Mouse (Mus musculus) heart, adult 9 months (tissue): ENCODE measurements around the gene Ugt1a2.
"Not testable (repeated sequence)": the region's sequence is repeated elsewhere in the genome, so short reads cannot be mapped to it uniquely, and the experiment has no call there.

ENCODE experiments used
- DNase-seq, 2 experiments: peaks; one replicate each; pipeline ENCODE4 v3.0.0; 2022; ENCODE audit warnings: low spot score in 2 of 2

The Ugt1a2 gene

GRCm38 (mm10) chr1:88200456-88200855 lies at the start of gene Ugt1a2:
Ugt1a2 (plus strand) TSS chr1:88200601.
- DNase-seq = no peak

- no peak for DNase-seq
Measured at GRCm38 (mm10) chr1:88158430-88158829, 42.0 kb upstream of the Ugt1a2 start.

GRCm38 (mm10) chr1:88165711-88166110 lies 34.7 kb upstream of the Ugt1a2 start, which contains the start of gene Ugt1a5:
Ugt1a5 (plus strand) TSS chr1:88166012.
- no peak for DNase-seq

- not testable (repeated sequence) for DNase-seq
Measured at GRCm38 (mm10) chr1:88172190-88172589, 28.2 kb upstream of the Ugt1a2 start.

GRCm38 (mm10) chr1:88179657-88180056 lies 20.7 kb upstream of the Ugt1a2 start:
- DNase-seq = no peak

GRCm38 (mm10) chr1:88186325-88186935 lies 14.0 kb upstream of the Ugt1a2 start:
- DNase-seq = no peak

GRCm38 (mm10) chr1:88192136-88192535 lies 8.3 kb upstream of the Ugt1a2 start:
- DNase-seq = no peak

GRCm38 (mm10) chr1:88195687-88196086 lies 4.7 kb upstream of the Ugt1a2 start:
- DNase-seq = no peak

GRCm38 (mm10) chr1:88197443-88197842 lies 3.0 kb upstream of the Ugt1a2 start:
- DNase-seq = no peak

GRCm38 (mm10) chr1:88199996-88200395 lies 405 bp upstream of the Ugt1a2 start:
- no peak for DNase-seq

- DNase-seq = peak; percentile 26 to 53
Measured at GRCm38 (mm10) chr1:88205294-88205922, 5.0 kb downstream of the Ugt1a2 start, which contains the start of gene Dnajb3. Dnajb3 (minus strand) TSS chr1:88205782.

- DNase-seq = no peak
Measured at GRCm38 (mm10) chr1:88206843-88207479, 6.6 kb downstream of the Ugt1a2 start.

GRCm38 (mm10) chr1:88211812-88212211 lies 11.4 kb downstream of the Ugt1a2 start, which contains the start of gene Ugt1a1:
Ugt1a1 (plus strand) TSS chr1:88211959.
- peak; percentile 1 to 2 for DNase-seq

- DNase-seq = peak; percentile 3 to 6
Measured at GRCm38 (mm10) chr1:88212341-88213045, 12.1 kb downstream of the Ugt1a2 start.

GRCm38 (mm10) chr1:88213061-88213460 lies 12.7 kb downstream of the Ugt1a2 start:
- DNase-seq = peak; percentile 5

- peak; percentile 7 to 8 for DNase-seq
Measured at GRCm38 (mm10) chr1:88213766-88214461, 13.5 kb downstream of the Ugt1a2 start.

GRCm38 (mm10) chr1:88214462-88214952 lies 14.1 kb downstream of the Ugt1a2 start:
- DNase-seq = peak; percentile 10 to 12

GRCm38 (mm10) chr1:88215466-88216380 lies 15.3 kb downstream of the Ugt1a2 start:
- DNase-seq = peak; percentile 3 to 4

GRCm38 (mm10) chr1:88216551-88216950 lies 16.1 kb downstream of the Ugt1a2 start:
- DNase-seq = no peak

GRCm38 (mm10) chr1:88217144-88217543 lies 16.7 kb downstream of the Ugt1a2 start:
- peak; percentile 5 to 12 for DNase-seq
